Mouse (Mus musculus) common myeloid progenitor, adult 5-6 weeks (primary cell): ENCODE results near the gene Pptc7. TPM values are rescaled to one million over a fixed set of nuclear protein-coding genes. Genes with fewer than 3 reads are reported as not detected.

Source experiments
- ATAC-seq: replicated peaks from 2 replicates; pipeline ENCODE4 v1.8.0; 2016; ENCODE audit warnings: low read depth, mild to moderate bottlenecking, moderate TSS enrichment, inconsistent platforms; ENCODE audit not compliant: poor library complexity, severe bottlenecking
- total RNA-seq: library from RNA; stranded (forward); fragments of 200-1000, 187-1606 nt; gene quantifications from 2 replicates; pipeline ENCODE4 v1.2.3, GENCODE M21; 2017

Gene Pptc7
- total RNA-seq = 13.9 and 15.1 TPM in 2 replicates

DNA sequence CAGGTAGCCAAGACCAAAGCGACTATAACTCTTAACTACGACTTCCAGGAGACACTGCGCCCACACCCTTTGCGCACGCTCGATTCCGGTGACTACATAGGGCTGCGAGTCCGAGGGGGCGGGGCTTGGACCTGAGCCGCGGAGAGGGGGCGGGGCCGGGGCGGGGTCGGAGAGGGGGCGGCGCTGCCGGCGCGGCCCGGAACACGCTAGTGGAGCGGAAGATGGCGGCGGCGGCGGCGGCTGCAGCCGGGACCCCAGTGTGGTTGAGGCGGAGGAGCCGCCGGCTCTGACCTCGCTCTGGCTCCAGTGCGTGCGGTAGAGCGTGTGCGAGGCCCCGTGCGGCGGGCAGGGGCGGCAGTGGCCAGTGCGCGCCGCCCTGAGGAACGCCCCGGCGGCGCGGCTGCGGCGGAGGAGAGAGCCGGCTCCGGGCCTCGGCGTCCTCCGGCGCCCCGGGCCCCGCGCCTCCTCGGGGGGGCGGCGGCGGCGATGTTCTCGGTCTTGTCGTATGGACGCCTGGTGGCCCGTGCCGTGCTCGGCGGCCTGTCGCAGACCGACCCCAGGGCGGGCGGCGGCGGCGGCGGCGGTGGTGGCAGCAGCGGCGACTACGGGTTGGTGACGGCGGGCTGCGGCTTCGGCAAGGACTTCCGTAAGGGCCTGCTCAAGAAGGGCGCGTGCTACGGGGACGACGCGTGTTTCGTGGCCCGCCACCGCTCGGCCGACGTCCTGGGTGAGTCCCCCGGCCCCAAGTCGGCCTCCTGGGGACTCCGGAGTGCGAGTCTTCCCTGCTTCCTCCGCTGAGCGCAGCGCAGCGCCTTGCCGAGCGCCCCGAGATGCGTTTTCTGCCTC is at the start of gene Pptc7:
Gene Pptc7, plus strand, starts transcription at position 183 of the 846 bp plus-strand sequence.
- ATAC-seq = peak; percentile 77

DNA sequence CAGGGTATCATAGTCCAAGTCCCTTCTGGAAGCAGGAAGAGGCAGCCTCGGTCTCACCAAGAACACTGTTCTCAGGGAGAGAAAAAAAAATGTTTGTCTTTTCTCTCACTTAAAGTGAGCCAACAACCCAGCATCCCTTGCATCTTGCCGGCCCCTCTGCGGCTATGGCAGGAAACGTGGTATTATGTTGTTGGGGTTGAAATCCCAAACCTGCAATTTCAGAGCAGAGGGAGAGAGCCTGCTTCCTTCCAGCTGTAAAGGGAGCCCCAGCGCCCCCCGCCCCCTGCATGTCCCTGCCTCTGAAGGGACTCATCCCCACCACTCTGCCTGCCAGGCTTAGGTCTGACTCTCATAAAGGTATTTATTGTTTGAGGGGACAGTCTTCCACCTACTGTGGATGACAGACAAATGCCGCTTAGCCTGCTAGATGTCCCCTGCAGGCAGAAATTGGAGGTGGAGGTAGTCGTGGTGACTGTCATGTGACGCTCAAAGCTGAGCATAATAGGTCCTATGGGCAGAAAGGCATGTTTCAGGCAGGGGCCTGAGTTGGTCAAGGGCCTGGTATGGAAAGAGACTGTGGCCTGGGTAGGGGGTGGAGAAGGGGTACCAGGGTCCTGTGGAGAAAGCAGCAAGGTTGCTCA is 48.8 kb upstream of the Pptc7 start:
- 0 out of 2 replicates have a peak, but pooled peaks have one; percentile 20 for ATAC-seq

DNA sequence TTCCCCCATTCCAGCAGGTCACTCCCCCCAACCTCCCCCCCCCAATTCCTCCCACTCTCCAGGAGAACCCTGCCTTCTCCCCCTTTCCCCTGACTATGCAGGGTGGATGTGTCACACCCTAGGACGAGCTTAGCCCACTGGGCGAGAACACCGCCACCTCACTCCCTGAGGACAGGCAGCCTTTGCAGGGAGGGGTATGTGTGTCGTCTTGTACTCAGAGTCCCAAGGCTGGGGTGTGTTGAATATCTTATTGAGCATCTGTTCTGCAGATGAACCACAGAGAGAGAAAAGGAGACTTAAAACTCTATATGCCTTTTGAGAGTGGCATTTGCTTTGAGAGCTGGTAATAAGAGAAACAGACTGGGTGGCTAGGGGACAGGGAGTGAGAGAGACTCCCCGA is 47.0 kb upstream of the Pptc7 start:
- no peak for ATAC-seq

DNA sequence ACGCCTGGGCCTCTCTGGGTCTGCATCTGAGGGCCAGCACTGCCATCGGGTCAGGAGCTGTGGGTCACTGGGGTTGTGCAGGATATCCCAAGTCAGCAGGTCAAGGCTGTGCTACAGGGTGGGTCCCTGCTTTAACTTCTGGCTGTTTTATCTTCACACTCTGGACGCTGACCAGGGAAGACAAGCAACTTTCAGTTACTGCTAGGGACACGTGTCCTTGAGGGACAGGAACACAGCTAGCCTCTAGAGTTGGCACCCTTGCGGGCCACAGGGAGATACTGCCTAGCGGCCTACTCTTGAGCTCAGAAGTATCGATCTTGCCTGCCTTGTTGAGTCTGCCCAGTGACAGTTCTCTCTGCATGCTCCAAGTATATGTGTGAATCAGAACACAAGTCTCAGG is 44.5 kb upstream of the Pptc7 start:
- ATAC-seq = no peak

DNA sequence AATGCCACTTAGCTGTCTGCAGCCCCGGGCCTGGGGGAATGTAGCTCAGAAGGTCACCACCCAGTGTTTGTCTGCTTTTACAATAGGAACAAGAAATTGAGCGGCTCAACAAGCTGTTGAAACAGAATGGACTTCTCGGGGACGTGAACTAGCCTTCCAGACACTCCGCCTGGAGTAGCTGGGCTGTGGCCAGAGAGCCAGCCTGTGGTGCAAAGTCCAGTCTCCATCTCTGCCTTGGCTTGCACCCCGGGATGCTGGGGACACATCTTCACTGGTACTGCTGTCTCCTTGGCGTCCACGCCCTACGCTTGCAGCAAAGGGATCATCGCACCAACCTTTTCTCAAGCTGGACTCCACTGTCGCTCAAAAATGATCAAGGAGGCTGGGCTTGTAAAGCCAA is 43.6 kb upstream of the Pptc7 start:
- ATAC-seq = no peak

DNA sequence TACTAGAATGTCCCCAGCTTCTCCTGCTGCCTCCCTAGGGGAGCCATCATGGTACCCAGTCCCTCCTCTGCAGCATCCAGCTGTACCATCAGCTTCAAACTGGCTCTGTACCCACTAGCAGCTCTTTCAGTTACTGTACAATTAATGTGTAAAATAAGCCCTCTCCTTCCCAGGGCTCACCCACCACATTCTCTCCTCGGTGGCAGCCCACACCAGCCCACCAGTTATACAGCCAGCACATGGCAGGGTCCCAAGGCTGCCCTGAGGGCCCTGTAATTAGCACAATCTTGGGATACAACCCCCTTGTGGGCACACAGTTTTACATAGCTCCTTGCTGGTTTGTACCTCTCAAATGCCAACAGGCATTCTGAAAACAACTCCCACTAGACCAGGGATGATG is 43.2 kb upstream of the Pptc7 start:
- no peak for ATAC-seq

DNA sequence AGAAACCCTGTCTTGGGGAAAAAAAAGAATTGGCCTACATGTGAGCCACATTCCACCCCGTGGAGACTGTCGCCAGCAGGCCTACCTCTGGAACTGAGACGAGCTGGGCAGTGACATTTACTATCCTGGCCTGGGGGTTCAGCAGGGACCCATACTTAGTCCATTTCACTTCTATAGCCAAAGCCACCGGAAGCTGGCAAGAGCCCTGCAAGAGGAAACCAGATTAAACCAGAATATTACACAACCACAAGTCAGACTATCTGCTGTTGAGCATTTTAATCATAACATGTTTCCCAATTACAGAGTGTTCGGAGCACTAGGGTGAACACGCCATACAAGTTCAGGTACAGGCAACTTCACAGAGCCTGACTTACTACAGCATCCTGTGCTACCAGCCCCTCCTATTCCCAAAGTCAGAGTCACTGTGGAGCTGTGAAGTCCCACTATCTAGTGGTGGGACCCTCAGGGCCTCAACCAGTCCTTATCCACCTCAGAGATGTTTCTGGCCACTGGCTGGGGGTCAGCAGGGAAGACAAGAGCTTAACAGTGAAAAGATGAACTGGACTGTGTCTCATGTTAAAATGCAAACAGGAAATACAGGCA is 41.5 kb upstream of the Pptc7 start:
- ATAC-seq = peak; percentile 61

DNA sequence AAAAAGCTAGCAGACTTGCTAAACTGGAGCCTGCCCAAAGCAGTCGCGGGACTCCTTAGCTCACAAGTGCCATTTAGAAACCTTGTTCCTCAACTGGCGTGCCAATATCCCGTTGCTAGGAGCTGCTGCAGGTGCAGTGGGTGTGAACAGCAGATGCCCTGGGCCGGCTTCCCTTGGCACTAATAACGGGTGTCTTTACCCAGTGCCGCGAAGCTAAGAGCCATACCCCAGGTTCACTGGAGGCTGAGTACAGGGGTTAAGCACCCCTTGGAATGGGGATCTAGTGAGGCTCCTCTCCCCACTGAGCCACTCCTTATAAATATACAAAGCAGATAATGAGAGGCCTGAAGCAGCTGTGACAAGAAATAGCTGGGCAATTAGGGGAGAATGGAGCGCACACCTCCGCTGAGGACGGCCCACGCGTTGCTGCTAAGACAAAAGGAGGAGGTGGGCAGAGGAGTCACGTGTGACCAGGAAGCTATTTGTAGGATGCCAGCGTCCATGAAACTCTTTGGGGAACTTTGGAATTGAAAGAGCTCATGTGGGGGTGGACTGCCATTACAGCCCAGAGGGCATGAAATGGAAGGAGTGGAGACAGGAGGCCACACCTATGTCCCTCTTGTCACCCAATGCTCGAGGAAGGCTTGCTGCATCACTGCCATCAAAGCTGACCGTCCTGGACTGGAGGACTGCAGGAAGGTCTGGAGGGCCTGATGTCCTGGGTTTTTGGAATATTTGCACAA is 40.2 kb upstream of the Pptc7 start:
- ATAC-seq = no peak

DNA sequence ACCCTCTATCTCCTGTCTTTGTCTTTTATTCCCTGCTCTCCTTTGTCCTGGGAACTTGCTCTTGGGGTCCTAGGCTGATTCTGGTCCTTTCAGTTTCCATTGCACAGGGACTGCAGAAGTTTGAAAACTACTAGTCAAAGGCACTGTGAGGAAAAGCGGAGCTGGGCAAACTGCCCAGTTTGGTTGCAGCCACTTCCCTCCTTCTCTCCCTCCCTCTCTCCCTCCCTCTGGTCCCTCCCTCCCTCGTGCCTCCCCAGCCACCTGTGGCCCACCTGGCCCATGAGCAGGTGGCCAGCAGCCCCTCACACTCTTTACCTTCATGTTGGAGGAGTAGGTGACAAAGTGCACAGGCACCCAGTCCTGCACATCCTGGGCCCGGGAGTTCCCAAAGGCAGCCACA is 39.0 kb upstream of the Pptc7 start:
- 0 out of 2 replicates have a peak, but pooled peaks have one; percentile 19 for ATAC-seq

DNA sequence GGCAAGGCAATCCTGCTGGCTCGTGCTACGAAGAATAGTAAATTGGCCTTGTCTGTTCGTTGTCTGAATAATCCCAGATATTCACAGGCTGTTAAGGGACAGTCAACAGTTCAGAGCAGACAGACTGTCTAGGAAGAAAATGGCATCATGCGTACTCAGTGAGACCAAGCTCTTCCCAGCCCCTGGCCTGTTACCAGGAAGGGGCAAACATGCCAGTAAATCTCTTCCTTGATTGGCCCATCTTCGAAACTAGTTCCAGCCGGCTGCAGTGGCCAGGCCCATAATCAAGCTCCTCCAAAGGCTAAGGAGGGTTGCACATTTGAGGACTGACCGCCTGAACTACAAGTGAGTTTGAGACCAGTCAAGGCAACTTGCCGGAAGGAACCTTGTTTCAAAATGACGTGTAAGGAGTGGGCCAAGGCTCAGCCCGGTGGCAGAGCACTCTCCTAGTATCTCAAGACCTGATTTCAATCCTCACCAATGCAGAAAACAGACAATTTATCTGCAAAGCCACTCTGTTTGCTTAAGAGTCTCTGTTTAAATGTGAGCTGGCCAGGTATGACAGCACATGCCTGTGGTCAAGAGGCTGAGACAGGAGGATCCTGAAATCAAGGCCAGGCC is 37.5 kb upstream of the Pptc7 start:
- ATAC-seq = no peak

DNA sequence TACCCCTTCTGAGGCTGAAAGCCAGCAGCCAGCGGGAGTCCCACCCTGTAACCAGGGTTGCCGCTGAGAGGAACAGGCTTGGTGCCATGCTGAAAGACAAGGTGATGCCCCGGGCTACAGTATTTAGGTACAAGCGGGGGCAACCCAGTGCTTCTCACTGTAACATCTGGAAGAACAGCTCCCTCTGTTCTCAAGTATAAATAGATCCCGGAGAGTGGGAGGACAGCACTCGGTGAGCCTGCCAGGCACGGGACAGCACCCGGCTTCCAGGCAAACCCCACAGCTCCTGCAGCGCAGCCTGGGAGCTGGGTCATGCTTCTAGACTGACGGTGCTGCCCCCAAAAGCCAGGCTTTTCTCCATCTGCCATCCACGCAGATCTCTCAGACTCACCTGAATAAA is 36.6 kb upstream of the Pptc7 start:
- ATAC-seq = no peak

DNA sequence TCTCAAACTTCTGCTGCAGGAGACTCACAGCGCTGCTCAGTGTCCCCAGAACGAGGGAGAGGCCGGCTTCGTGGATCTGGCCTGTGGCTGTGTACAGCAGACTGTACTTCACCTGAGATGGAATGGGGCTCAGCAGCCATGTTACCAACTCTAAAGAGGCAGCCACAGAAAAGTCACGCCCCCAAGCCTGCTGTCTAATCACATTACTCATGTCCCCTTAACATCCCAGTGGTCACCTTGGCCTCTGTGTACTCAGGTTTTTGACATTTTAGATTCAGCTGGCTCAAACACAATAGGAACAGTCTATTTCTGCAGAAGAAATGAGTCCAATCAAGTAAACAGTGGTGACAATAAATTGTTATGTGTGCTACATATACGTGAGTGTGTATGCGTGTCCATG is 36.2 kb upstream of the Pptc7 start:
- ATAC-seq = no peak

DNA sequence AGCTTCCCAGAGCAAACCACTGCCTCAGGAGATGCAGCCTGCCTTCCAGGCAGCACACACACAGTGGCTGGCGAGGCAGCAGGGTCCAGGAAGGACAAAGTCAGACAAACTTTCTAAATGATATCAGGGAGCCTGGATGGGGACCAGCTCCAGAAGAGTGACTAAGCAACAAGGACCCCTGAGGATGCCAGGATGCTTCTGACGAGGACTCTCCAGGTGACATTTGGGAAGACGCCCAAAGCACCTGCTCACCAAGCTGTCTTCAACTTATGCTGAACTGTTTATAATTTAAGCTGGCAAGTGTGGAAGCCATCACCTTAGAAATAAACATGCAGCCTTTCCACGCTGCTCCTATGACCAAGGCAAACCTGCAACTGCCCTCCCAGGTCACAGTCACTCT is 34.9 kb upstream of the Pptc7 start:
- ATAC-seq = no peak

DNA sequence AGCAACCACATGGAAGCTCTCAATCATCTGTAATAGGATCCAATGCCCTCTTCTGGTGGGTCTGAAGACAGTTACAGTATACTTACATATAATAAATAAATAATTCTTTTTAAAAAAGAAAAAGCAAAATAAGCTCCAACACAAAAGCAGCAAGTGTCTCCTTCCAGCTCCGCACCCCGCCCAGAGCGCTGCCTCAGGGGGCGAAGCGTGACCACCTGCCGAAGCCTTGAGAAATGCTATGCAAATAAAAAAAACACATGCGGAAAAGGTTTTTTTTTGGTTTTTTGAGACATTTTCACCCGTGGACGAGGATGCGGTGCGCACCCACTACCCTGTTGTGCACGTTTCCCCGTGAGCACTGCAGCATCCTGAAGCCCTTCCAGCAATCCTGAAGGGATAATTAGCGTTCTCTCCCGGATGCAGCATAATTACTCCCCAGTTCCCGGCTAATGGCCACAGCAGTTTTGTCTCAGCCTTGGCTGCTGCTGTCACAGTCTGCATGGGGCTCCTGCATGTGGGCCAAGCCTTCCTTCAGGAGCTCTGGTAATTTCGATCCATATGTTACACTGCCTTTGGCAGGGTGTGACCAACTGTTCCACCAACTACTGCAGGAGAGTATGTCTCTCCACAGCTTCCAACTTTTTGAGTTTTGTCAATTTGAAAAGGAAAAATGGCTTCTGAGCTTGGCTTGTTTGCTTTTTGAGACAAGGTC is 32.1 kb upstream of the Pptc7 start:
- no peak for ATAC-seq

DNA sequence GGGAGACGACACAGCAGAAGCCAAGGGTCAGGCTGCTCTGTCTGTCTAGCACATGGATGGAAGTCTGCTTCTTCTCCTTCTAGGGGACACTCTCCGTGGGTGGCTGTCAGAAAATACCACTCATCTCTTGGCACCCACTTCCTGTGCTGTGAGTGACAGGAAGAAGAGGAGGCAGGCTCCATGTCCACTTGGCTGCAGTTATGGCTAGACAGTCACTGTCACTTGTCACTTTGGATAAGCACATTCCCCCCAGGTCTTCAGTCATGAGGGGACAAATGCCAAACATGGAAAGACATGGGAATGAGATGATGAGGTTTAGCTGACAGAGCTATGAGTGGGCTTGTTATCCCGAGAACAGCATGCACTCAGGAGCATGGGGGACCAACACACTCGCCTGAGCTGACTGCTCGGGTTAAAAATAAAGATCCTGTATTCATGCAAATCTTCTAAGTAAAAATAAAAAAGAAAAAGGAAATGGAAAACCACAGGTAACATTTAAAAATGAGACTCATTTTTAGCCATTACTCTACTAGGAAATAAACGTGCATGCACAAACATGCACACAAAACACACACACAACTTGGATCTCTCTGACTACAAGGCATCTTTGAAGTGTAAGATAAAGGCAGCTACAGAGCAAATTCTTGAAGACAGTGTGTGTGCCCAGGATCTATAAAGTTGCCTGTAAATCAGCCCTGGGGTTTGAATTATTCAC is 26.0 kb upstream of the Pptc7 start:
- 0 out of 2 replicates have a peak, but pooled peaks have one; percentile 15 for ATAC-seq

DNA sequence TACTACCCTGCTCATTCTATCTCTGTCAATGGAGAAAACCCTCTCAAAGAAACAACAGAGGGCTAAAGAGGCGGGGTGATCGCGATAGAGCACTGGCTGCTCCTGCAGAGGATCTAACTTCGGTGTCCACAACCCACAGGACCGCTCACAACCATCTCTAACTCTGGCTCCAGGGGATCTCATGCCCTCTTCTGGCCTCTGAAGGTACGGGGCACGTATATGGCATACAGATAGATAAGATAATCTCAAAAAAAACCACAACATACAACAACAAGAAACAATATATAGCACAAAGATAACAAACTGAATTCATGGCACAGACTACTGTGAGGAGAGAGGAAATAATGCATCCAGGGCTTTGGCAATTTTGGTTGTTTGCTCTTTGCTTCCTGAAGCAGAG is 22.1 kb upstream of the Pptc7 start:
- ATAC-seq = no peak

DNA sequence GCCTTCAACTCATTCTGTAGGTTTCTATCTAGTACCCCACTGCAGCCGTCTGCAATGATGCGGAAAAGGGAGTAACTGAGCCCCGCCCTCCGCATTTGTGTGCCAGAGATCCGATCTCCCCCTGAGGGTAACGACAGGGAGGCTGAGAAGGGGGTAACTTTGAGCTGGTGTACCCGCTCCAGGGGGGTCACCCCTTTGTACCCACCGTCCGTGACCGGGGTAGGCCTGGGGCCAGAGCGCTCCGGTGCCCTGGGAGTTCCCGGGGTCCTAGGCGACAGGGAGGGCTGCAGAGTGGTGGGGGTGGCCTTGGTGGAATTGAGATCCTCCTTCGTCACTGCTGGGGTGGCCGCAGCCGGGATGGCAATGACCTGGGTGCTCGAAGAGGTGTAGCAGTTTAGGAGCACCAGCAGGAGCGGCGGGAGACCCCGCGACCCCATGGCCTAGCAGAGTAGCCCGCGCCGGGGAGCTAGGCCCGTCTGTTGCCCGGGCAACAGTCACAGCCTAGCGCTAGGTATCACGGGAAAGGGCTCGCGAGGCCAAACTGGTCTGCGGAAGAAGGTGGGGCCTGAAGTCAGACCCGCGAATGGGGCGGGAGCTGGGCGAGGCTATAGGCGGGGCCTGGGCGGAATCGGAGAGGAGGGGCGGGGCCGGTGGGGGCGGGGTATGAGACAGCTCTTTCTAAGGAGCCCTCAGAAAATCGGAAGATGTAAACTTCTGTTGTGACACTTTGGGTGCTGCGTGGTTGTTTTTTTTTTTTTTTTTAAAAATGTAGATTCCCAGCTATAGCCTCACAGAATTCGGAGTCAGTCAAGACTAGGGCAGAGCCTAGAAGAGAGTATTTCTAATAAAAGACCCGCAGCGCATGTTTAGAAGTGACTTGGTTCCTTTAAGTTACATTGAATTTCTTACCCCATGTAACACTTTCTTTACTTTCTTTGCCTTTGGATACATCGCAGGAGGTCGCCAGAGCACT is 19.9 kb upstream of the Pptc7 start, which contains the start of gene Tctn1:
Gene Tctn1, minus strand, starts transcription at position 528 of the 973 bp plus-strand sequence.
- ATAC-seq = peak; percentile 93

DNA sequence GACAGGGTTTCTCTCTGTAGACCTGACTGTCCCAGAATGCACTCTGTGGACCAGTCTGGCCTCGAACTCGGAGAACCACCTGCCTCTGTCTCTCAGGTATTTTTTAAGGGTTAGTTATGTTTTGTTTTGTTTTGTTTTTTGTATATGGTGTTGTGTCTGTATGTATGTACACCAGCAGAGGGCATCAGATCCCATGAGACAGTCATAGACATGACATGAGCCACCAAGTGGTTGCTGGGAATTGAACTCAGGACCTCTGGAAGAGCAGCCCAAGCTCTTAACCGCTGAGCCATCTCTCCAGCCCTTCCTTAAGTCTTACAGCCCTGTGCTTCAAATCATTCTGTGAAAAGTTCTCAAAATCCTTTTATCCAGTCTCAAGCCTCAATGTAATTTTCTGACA is 19.0 kb upstream of the Pptc7 start:
- no peak for ATAC-seq
